Comparison of ENCODE assay signal across 25 mouse cellular contexts in the genomic region with DNA sequence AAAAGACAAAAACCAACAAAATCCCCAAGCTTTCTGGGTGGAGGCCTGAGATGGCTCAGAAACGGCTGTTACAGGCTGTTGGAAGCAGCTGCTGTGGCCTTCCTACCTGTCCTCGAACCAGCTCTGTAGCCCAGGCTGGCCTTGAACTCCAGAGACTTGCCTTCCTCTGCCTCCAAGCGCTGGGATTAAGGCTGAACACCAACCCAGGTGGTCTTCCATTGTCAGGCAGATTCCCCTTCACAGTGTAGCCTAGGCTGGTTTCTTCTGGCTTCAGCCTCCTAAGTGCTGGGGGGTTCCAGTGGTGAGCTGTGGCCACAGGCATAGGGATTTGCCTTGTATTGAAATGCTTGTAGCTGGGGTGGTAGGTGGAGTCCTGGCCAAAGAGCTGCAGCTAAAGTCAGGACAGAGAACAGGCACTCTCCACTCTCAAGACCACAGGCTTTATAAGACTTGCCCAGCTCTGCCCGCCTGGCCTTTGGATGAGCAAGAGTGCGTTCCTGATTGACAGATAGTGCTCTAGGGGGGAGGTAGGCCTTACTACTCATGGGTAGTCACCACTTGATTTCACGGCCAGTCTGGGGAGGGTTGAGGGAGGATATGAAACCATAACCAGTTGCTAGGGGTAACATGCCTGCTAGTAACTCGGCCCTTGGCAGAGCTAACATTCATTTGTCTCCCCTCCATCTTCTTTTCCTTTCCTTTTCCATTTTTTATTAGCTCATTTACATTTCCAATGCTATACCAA. TPM values are rescaled to one million over a fixed set of nuclear protein-coding genes. Genes with fewer than 3 reads are reported as not detected.
DNase-seq lines count a peak whose midpoint lies in the region; ATAC-seq and TF ChIP-seq lines count a peak whose summit lies in the region.
"Had no signal": no experiment of that assay in that cellular context is flagged by ENCODE, and none has a peak within 500 bp of the region (broad histone marks: within the 10 kb centered on the region; RNA-seq: fewer than 3 reads in every experiment).

No protein-coding gene starts in this region.

- TF ChIP-seq CTCF in liver, postnatal 0 days (IDR thresholded peaks at IDR 0.05; ENCODE audit: low read depth): no peak
- TF ChIP-seq CTCF in spleen, adult 2 months (IDR thresholded peaks at IDR 0.05; ENCODE audit: extremely low read depth, insufficient read depth, insufficient read length, insufficient replicate concordance): no peak

- DNase-seq in liver, postnatal 0 days: peak; percentile 15
- peak; percentile 61 to 71 for DNase-seq in B cell, adult 2 months
- DNase-seq in R1 (ENCODE audit: low read depth, low spot score): peak; percentile 95
- peak; percentile 51 to 68 for DNase-seq in spleen, adult 2 months (ENCODE audit: low read depth in 1 of 2, low spot score in 2 of 2)
- DNase-seq in gastrocnemius, postnatal 14 days: no peak
- DNase-seq in MN1 (ENCODE audit: low spot score): no peak
- no peak for DNase-seq in layer of hippocampus, postnatal 36 days
- DNase-seq: adrenal gland, adult 8-10 months; cerebellum, adult 9-11 months; forebrain, postnatal 0 days; kidney, adult 11 months; liver; lung, adult 18-20 months; lung, postnatal 14 days; right cerebral cortex, adult 18-20 months; thymus, postnatal 36 days had no signal

- H3K9ac ChIP-seq in liver, postnatal 0 days (replicated peaks): no peak overlapping the region
- H3K9ac ChIP-seq in liver, embryonic 12.5 days: no peak overlapping the region
- H3K9ac ChIP-seq: embryonic facial prominence, embryonic 13.5 days; forebrain, postnatal 0 days; heart, embryonic 15.5 days had no signal

- H3K27ac ChIP-seq in liver, postnatal 0 days (ENCODE audit: low read depth): no peak overlapping the region
- no peak overlapping the region for H3K27ac ChIP-seq in liver, embryonic 12.5 days
- peak overlapping the region; percentile 66 for H3K27ac ChIP-seq in spleen, adult 2 months (ENCODE audit: insufficient read depth, low read length)
- H3K27ac ChIP-seq: embryonic facial prominence, embryonic 13.5 days; heart, embryonic 15.5 days; kidney, postnatal 0 days had no signal

- peaks cover 11% of the 10 kb centered on the region for H3K4me1 ChIP-seq in liver, postnatal 0 days (ENCODE audit: insufficient read depth)
- peaks cover 22% of the 10 kb centered on the region for H3K4me1 ChIP-seq in liver, embryonic 12.5 days
- peaks cover 21% of the 10 kb centered on the region for H3K4me1 ChIP-seq in spleen, adult 2 months (ENCODE audit: control insufficient read depth, insufficient read depth, insufficient read length)

- TF ChIP-seq POLR2A in spleen, adult 2 months (IDR thresholded peaks at IDR 0.05; ENCODE audit: low read depth, low read length): 0 out of 2 replicates have a peak, but pooled peaks have one; percentile 7

- no peak overlapping the region for H3K4me2 ChIP-seq in liver, postnatal 0 days (ENCODE audit: low read depth, low read length)
- H3K4me2 ChIP-seq in liver, embryonic 12.5 days: no peak overlapping the region
- H3K4me2 ChIP-seq: embryonic facial prominence, embryonic 13.5 days; heart, embryonic 15.5 days had no signal

- H3K4me3 ChIP-seq in liver, postnatal 0 days (ENCODE audit: low read depth, low read length): no peak overlapping the region
- no peak overlapping the region for H3K4me3 ChIP-seq in liver, embryonic 12.5 days
- H3K4me3 ChIP-seq in spleen, adult 2 months (ENCODE audit: extremely low read depth, insufficient read depth, insufficient read length): no peak overlapping the region
- H3K4me3 ChIP-seq: embryonic facial prominence, embryonic 13.5 days; heart, embryonic 15.5 days had no signal

- intact Hi-C loops in gastrocnemius, postnatal 14 days (cut with DNase I; ENCODE audit: low total_unique reads): no loop called here

- 63% methylated on average over 7 of the region's 7 CpGs for WGBS in liver, postnatal 0 days (ENCODE audit: insufficient replicate concordance)
- 60% methylated on average over 7 of the region's 7 CpGs for WGBS in liver, embryonic 12.5 days (ENCODE audit: insufficient replicate concordance)
- WGBS in spleen, adult 2 months: 45% methylated on average over 7 of the region's 7 CpGs

- TF ChIP-seq EP300 in liver, postnatal 0 days (IDR thresholded peaks at IDR 0.05; ENCODE audit: low read depth): no peak

- ATAC-seq in liver, postnatal 0 days: no peak
- no peak for ATAC-seq in liver, embryonic 12.5 days
- ATAC-seq: forebrain, postnatal 0 days; midbrain, embryonic 16.5 days had no signal

- no peaks in the 10 kb centered on the region for H3K27me3 ChIP-seq in liver, postnatal 0 days (ENCODE audit: insufficient read depth, low read length)
- H3K27me3 ChIP-seq in liver, embryonic 12.5 days (replicated peaks): peaks cover 6% of the 10 kb centered on the region; the same call in 1 of the 2 replicates
- no peaks in the 10 kb centered on the region for H3K27me3 ChIP-seq in spleen, adult 2 months (ENCODE audit: control insufficient read depth, insufficient read depth, low read length)
- H3K27me3 ChIP-seq: embryonic facial prominence, embryonic 13.5 days; heart, embryonic 15.5 days had no signal

- H3K36me3 ChIP-seq in liver, postnatal 0 days (replicated peaks; ENCODE audit: insufficient read depth, low read length): peaks cover 11% of the 10 kb centered on the region
- H3K36me3 ChIP-seq in liver, embryonic 12.5 days: peaks cover 36% of the 10 kb centered on the region
- peaks cover 11% of the 10 kb centered on the region for H3K36me3 ChIP-seq in spleen, adult 2 months (ENCODE audit: control insufficient read depth, insufficient read depth, low read length)

- no peaks in the 10 kb centered on the region for H3K9me3 ChIP-seq in liver, postnatal 0 days (ENCODE audit: low read length)
- no peaks in the 10 kb centered on the region for H3K9me3 ChIP-seq in liver, embryonic 12.5 days (replicated peaks)
- H3K9me3 ChIP-seq: embryonic facial prominence, embryonic 13.5 days; heart, embryonic 15.5 days had no signal

RNA-seq across cellular contexts. Expression of a gene that starts 9.3 kb away (rescaled TPM):
- polyA plus RNA-seq in liver, postnatal 0 days (2015; fragmentation: Nextera tagmentation; extraction: Ambion mirVana): 29.8 and 31.8 TPM in 2 replicates
- polyA plus RNA-seq in liver, embryonic 12.5 days (2016; fragmentation: Nextera tagmentation; extraction: Ambion mirVana): 14.0 and 14.6 TPM in 2 replicates
- polyA plus RNA-seq in spleen, adult 2 months (2012; rRNA removed): 1,116 and 1,582 TPM in 2 replicates
- 1 to 10 TPM; 1.4 to 1.5 TPM for total RNA-seq in gastrocnemius, postnatal 14 days (2021)
- total RNA-seq in layer of hippocampus, postnatal 36 days (2021): 1 to 10 TPM; 1.9 to 4.8 TPM

RNA-seq across cellular contexts. Expression of a gene that starts 11.3 kb away (rescaled TPM):
- polyA plus RNA-seq in liver, postnatal 0 days (2015; fragmentation: Nextera tagmentation; extraction: Ambion mirVana): 0.46 and 0.49 TPM in 2 replicates
- polyA plus RNA-seq in liver, embryonic 12.5 days (2016; fragmentation: Nextera tagmentation; extraction: Ambion mirVana): not detected in 2 replicates
- not detected in 2 replicates for polyA plus RNA-seq in spleen, adult 2 months (2012; rRNA removed)
- not detected for total RNA-seq in gastrocnemius, postnatal 14 days (2021)
- total RNA-seq in layer of hippocampus, postnatal 36 days (2021): 1 to 10 TPM; 2.0 to 2.8 TPM
- total RNA-seq: gastrocnemius, adult 18-20 months; heart, adult 18-20 months; hematopoietic stem cell, adult 5-6 weeks; megakaryocyte-erythroid progenitor cell, adult 5-6 weeks had no signal

RNA-seq across cellular contexts. Expression of a gene that starts 14.1 kb away (rescaled TPM):
- 15.5 and 20.2 TPM in 2 replicates for polyA plus RNA-seq in liver, postnatal 0 days (2015; fragmentation: Nextera tagmentation; extraction: Ambion mirVana)
- polyA plus RNA-seq in liver, embryonic 12.5 days (2016; fragmentation: Nextera tagmentation; extraction: Ambion mirVana): 23.6 and 28.2 TPM in 2 replicates
- polyA plus RNA-seq in spleen, adult 2 months (2012; rRNA removed): 10.6 and 12.1 TPM in 2 replicates
- total RNA-seq in gastrocnemius, postnatal 14 days (2021): 10 to 100 TPM in 1 of 2 experiments, 1 to 10 TPM in 1; 7.1 to 10.9 TPM
- 1 to 10 TPM; 2.6 to 7.8 TPM for total RNA-seq in layer of hippocampus, postnatal 36 days (2021)
- total RNA-seq: megakaryocyte-erythroid progenitor cell, adult 5-6 weeks had no signal

RNA-seq across cellular contexts. Expression of a gene that starts 17.7 kb away (rescaled TPM):
- polyA plus RNA-seq in liver, postnatal 0 days (2015; fragmentation: Nextera tagmentation; extraction: Ambion mirVana): 0.95 and 1.5 TPM in 2 replicates
- polyA plus RNA-seq in liver, embryonic 12.5 days (2016; fragmentation: Nextera tagmentation; extraction: Ambion mirVana): 1.9 and 3.0 TPM in 2 replicates
- 2.1 and 2.8 TPM in 2 replicates for polyA plus RNA-seq in spleen, adult 2 months (2012; rRNA removed)
- not detected for total RNA-seq in gastrocnemius, postnatal 14 days (2021)
- total RNA-seq in layer of hippocampus, postnatal 36 days (2021): 1 to 10 TPM; 1.4 to 2.3 TPM
- total RNA-seq: adrenal gland, adult 8-10 months; gastrocnemius, adult 18-20 months; heart, adult 18-20 months had no signal

RNA-seq across cellular contexts. Expression of a gene that starts 24.9 kb away (rescaled TPM):
- polyA plus RNA-seq in liver, postnatal 0 days (2015; fragmentation: Nextera tagmentation; extraction: Ambion mirVana): 0.06 TPM in 1 of 2 replicates, not detected in the other
- 0.07 and 0.13 TPM in 2 replicates for polyA plus RNA-seq in liver, embryonic 12.5 days (2016; fragmentation: Nextera tagmentation; extraction: Ambion mirVana)
- polyA plus RNA-seq in spleen, adult 2 months (2012; rRNA removed): 0.16 and 0.20 TPM in 2 replicates
- total RNA-seq in gastrocnemius, postnatal 14 days (2021): 1 to 10 TPM; 2.1 to 2.6 TPM
- 1 to 10 TPM; 2.0 to 3.3 TPM for total RNA-seq in layer of hippocampus, postnatal 36 days (2021)
- total RNA-seq: gastrocnemius, adult 18-20 months had no signal

Comparison
In these comparisons a context has a peak if more than half of its experiments do, and no peak if none do; other contexts are left out.
1. DNase-seq: peak in liver, postnatal 0 days (single experiment), B cell, adult 2 months (2 of 2), R1 (single experiment) and spleen, adult 2 months (2 of 2); none in gastrocnemius, postnatal 14 days (single experiment), MN1 (single experiment) and layer of hippocampus, postnatal 36 days (0 of 2).
2. RNA of a gene that starts 9.3 kb away (polyA plus RNA-seq): 1,116 to 1,582 TPM in spleen, adult 2 months; 29.8 to 31.8 TPM in liver, postnatal 0 days and 14.0 to 14.6 TPM in liver, embryonic 12.5 days; every median in the first group is over 10 times any median in the second.